Mouse (Mus musculus) thymus, postnatal 10 days (tissue): Measurements from ENCODE around the gene Ubqln1.
"Not testable (repeated sequence)": the region's sequence is repeated elsewhere in the genome, so short reads cannot be mapped to it uniquely, and the experiment has no call there.

Source experiments
- DNase-seq, 2 experiments: peaks; one replicate each; pipeline ENCODE4 v3.0.0; 2021; ENCODE audit warnings: low spot score in 2 of 2

Ubqln1 gene

DNA sequence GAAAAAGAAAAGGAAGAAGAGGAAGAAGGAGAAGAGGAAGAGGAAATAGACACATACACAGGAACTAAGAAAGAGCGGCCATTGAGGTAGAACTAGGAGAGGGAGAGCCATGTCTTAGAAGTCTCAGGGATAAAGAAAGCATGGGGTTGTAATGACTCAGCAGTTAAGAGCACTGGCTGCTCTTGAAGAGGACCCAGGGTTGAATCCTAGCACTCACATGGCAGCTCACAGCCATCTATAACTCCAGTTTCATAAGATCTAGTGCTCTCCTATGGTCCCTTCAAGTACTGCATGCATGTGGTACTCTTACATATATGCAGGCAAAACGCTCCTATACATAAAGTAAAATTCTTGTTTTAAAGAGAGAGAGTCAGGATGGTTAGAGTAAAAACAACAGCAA lies 59.4 kb downstream of the Ubqln1 start:
- no peak for DNase-seq

DNA sequence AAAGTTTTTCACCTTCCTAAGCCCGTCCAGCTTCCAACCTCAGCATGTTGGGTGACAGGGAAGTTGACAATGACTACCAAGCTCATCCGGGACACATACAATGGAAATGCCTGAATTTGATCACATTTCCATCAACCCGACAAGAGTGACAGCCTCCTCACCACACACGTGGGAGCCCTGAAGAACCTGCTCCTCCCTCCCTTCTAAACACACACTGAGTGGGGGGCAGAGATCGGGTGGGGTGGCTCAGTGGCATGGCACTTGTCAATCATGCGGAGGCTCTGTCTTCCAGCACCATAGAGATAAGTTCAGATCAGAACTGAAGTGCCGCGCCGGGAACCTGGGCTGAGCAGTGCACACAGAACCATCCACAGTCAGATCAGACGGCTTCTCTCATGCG lies 65.0 kb downstream of the Ubqln1 start:
- no peak for DNase-seq

DNA sequence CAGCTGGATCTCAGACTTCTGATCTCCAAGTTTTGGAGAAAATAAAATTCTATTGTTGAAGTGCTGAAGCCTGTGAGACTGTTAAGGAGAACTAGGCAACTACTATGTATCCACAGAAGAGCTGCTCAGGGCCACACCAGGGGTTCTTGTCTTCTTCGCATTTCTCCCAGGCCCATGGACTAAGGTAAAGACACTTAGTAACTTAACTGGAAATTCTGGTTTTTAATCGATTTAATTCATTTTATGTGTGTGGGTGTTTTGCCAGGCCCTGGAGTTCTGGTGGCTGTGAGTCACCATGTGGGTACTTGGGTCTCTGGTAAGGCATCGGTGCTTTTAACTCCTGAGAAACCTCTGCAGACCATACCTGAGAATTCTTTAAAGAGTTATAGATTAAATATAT lies 65.8 kb downstream of the Ubqln1 start:
- no peak for DNase-seq

- DNase-seq = peak in 1 of 2 experiments; percentile 14
Observed at GRCm38 (mm10) chr13:58149033-58149558, 66.4 kb downstream of the Ubqln1 start.

DNA sequence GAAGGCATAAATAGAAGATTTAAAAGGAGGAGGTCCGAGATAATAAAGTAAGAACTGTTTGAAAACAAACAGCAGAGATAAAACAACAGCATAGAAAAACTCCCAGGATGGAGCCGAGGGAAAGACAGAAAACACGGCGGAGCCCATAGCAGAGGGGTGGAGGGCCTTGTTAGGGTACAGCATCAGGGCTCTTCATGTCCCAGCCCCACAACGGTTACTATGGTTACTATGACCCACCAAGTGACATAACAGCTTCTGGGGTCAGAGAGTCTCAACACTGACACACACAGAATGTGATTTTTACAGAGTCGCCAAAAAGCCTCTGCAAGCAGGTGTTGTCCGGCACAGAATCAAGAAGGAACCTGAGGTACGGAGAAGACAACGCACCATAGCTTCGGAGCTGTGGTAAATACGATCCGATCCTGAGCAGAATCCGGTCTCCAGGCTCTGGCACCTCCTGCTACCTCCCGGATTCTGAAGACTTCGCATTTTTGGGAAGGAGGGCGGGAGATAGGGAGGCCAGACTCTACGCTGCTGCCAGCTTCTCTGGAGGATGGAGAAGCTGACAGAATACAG lies 67.1 kb downstream of the Ubqln1 start:
- no peak for DNase-seq

DNA sequence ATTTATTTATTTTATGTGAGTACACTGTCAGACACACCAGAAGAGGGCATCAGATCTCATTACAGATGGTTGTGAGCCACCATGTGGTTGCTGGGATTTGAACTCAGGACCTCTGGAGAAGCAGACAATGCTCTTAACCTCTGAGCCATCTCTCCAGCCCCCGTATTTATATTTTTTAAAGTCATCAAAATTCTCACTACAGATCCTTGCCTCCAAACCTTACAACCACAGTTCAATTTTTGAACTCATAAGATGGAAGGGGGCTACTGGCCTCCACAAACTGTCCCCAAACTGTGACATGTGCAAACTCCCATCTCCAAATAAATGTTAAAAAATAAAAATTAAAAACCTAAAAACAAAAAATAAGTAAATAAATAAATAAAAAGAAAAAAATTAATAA lies 67.7 kb downstream of the Ubqln1 start:
- DNase-seq = no peak

DNA sequence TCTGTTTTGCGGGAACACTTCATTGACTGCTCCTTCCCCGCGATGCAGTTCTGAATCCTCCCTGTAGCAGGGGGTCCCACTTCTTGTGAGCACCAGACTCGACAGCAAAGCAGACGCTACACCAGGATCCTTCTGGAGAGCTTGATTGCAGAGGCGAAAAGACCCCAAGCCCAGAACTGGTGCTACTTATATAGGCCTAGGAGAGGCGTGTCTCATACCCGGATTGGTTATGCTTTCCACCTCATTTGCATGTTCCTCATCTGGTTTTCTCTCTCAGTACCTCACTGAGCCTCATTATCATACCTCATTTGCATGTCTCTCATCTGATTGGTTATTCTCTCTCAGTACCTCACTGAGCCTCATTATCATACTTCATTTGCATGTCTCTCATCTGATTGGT lies 68.8 kb downstream of the Ubqln1 start:
- not testable (repeated sequence) for DNase-seq

DNA sequence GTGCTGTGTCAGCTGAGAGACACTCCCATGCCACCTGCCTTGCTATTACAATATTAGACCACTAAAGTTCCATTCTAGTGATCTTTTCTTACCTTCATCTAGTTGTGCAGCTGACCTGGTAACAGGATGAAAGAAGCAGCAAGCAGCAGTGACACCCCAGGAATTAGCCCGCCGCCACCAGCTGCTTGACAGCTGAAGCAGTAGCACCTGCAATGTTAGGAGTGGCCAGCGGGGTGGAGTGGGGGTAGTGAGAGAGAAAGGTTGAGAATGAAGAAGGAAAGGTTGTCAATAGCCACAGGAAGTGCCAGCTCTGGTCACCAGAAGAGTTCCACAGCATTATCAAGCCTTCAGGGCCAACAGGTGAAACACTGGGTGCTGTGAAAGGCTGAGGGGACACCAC lies 83.8 kb downstream of the Ubqln1 start:
- no peak for DNase-seq

DNA sequence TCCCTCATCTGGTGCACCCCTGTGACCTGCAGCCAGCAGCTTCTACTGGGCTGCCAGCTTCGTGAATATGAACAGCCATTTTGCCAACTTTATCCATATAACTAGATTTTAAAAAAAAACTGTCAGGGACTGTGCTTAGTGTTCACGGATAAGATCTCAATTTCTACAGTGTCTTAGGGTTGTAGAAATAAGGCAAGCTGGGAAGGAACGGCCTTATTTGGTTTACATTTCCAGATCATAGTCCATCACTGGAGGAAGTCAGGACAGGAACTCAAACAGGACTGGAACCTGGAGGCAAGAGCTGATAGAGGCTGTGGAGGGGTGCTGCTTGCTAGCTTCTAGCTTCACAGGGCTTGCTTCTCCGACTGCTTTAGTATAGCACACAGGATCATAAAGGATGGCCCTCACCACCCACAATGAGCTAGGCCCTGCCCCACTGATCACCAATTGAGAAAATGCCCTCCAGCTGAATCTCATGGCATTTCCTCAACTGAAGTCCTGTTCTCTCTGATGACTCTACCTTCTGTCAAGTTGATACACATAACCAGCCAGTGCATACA lies 85.7 kb downstream of the Ubqln1 start:
- no peak for DNase-seq

- peak; percentile 91 to 96 for DNase-seq
Observed at GRCm38 (mm10) chr13:58128768-58129671, 86.4 kb downstream of the Ubqln1 start.

DNA sequence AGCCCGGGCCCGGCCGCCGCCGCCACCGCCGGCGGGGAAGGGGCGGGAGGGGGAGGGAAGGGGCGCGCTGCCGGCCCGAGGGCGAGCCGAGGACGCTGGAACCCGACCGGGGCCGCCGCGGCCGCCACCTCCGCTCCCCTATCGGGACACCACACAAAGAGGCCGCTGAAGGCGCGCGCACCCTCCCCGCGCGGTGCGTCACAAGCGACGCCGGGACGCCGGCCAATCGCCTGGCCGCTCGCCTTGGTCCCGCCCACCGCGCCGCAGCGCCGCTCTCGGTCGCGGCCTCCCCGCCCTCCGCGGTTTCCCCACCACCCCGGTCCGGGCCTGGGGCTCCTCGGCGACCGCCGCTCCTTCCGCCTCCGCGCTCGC lies 87.1 kb downstream of the Ubqln1 start, which contains the start of gene Hnrnpa0:
Gene Hnrnpa0 (minus strand): TSS at position 161 of the 372 bp plus-strand sequence.
- peak; percentile 93 to 97 for DNase-seq

GRCm38 (mm10) chr13:58127766-58128361 lies 87.6 kb downstream of the Ubqln1 start:
- DNase-seq = peak; percentile 56 to 64

DNA sequence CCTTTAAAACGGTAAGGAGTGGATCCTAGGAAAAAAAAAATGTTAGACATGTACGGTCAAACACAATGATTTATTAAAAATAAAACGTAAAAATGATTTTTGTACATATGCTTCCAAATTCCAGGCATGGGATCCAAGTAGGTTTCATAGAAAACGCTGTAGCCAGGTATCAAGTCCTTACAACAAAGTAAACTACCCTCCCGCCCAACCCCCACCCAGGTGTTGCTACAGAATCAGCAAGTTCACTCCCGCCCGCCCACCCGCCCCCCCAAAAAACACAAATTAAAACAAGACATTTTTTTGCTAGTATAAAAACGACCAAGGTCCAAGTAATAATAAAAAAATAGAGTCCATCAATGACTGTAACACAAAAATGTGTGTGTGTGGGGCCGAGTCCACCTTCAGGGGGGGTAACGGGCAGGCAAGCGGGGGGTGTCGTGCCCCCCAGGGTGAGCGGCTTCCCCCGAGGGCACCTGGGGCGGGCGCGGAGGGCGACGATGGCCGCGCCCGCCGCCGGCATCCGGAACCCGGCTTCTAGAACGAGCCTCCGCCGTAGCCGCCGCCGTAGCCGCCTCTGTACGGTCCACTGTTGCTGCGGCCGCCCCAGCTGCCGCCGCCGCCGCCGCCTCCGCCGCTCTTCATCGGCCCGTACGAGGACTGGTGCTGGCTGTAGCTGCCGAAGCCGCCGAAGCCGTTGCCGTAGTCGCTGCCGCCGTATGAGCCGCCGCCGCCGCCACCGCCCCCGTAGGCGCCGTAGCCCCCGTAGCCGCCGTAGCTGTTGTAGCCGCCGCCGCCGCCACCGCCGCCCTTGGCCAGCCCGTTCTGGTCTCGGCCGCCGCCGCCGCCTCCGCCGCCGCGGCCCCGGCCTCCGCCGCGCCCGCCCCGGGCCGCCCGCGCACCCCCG lies 88.3 kb downstream of the Ubqln1 start:
- peak in 1 of 2 experiments; percentile 40 for DNase-seq
